Mouse (Mus musculus): ENCODE results near the gene Nfkb1. TPM values are rescaled to one million over a fixed set of nuclear protein-coding genes. Genes with fewer than 3 reads are reported as not detected.

Gene Nfkb1
- polyA plus RNA-seq, 1 experiment from 2014 or later, result 29.1 TPM

DNA sequence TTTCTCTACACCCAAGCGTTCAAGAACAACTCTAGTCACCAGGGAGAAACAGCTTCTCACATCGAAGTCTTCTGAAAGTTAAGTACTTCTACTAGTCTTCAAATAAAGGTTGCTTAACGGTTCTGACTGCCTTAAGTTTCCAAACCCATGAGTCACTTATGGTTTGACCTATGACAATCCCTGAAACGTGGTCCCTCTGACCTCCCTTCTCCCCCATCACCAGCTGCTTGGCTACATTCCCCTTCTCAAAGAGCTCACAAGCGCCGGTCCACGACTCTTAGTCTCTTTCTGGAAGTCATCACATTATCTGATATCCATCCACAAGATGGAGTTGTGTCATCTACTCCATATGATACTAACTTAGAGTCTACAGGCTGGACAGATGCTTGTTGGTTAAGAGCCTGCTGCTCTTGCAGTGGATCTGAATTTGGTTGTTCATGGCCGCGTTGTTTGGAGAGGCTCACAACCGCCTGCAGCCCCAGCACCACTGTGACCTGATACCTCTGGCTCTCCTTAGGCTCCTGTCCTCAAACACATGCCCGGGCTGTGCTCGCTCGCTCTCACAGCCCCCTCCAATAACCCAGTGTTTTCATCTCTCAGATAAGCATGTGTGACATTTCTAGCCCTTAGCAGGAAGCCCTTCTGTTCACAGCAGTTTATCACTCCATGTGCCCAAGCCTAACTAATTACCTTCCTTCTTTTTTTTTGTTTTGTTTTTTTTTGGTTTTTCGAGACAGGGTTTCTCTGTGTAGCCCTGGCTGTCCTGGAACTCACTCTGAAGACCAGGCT is 55.5 kb downstream of the Nfkb1 start:
- DNase-seq (ENCODE audit: low spot score), result no peak
- Histone ChIP-seq H3K4me3 (ENCODE audit: low read depth, low read length) (no peak overlapping the region), H3K9me3 (ENCODE audit: control insufficient read depth, low read length) (no peaks in the 10 kb centered on the region), H3K27ac (ENCODE audit: low read depth) (no peak overlapping the region), H3K36me3 (ENCODE audit: control insufficient read depth, insufficient read depth, low read length) (peaks cover 12% of the 10 kb centered on the region), H3K9ac (ENCODE audit: low read length) (no peak overlapping the region), H3K4me1 (replicated peaks; ENCODE audit: control insufficient read depth, insufficient read depth, low read length) (no peaks in the 10 kb centered on the region), H3K27me3 (replicated peaks; ENCODE audit: control insufficient read depth, insufficient read depth, low read length) (no peaks in the 10 kb centered on the region), H3K4me2 (ENCODE audit: low read length) (no peak overlapping the region)
- ATAC-seq (replicated peaks; ENCODE audit: low FRiP score, low TSS enrichment, low read depth), result no peak
- 77% methylated on average over 14 of the region's 14 CpGs for WGBS

DNA sequence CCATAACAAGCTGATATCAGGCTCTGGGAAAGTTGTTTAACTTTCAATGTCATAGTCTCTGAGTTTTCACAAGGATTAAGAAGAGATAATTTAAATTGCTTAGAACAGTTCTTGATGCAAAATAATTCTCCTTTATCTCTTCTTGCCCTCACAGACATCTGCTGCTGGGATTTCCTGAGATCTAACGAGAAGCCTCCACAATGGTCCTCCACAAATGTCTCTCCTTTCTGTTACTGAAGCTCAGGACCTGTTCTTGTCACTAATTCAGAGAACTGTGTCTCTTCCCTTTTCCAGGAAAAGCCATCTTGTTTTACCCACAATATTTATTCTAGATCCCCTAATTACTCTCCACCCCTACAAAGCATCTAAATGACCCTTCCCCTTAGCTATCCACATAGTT is 56.3 kb downstream of the Nfkb1 start:
- no peak for ATAC-seq (replicated peaks; ENCODE audit: low FRiP score, low TSS enrichment, low read depth)
- H3K4me3 ChIP-seq (ENCODE audit: low read depth, low read length), result no peak overlapping the region
- H3K4me1 ChIP-seq (replicated peaks; ENCODE audit: control insufficient read depth, insufficient read depth, low read length), result no peaks in the 10 kb centered on the region
- no peak overlapping the region for H3K27ac ChIP-seq (ENCODE audit: low read depth)
- no peak for DNase-seq (ENCODE audit: low spot score)
- H3K9ac ChIP-seq (ENCODE audit: low read length), result no peak overlapping the region
- H3K36me3 ChIP-seq (ENCODE audit: control insufficient read depth, insufficient read depth, low read length), result peaks cover 7% of the 10 kb centered on the region
- 83% methylated on average over 1 of the region's 1 CpGs for WGBS
- H3K4me2 ChIP-seq (ENCODE audit: low read length), result no peak overlapping the region
- no peaks in the 10 kb centered on the region for H3K27me3 ChIP-seq (replicated peaks; ENCODE audit: control insufficient read depth, insufficient read depth, low read length)
- H3K9me3 ChIP-seq (ENCODE audit: control insufficient read depth, low read length), result no peaks in the 10 kb centered on the region

DNA sequence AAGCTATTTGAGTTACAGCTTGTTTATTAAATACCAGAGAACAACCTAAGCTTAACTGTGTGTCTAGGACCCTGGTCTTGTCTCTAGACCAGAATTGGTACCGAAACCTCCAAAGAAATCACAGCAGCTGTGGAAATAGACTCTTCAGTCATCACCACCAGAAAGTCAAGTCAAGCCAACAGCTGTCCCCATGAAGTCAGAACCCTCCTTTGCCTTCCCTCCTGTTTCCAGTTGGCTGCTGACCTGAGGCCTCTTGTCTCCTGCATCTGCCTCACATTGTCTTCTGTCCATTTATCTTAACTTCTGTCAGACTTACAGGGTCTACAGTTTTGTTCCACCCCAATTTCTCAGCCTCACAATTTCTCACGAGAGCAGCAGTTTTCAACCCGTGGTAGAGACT is 57.1 kb downstream of the Nfkb1 start:
- Histone ChIP-seq H3K9ac (ENCODE audit: low read length) (no peak overlapping the region), H3K27me3 (replicated peaks; ENCODE audit: control insufficient read depth, insufficient read depth, low read length) (no peaks in the 10 kb centered on the region), H3K4me1 (replicated peaks; ENCODE audit: control insufficient read depth, insufficient read depth, low read length) (no peaks in the 10 kb centered on the region), H3K27ac (ENCODE audit: low read depth) (no peak overlapping the region), H3K36me3 (ENCODE audit: control insufficient read depth, insufficient read depth, low read length) (no peaks in the 10 kb centered on the region), H3K4me2 (ENCODE audit: low read length) (no peak overlapping the region), H3K9me3 (ENCODE audit: control insufficient read depth, low read length) (no peaks in the 10 kb centered on the region), H3K4me3 (ENCODE audit: low read depth, low read length) (no peak overlapping the region)
- ATAC-seq (replicated peaks; ENCODE audit: low FRiP score, low TSS enrichment, low read depth) (no peak), DNase-seq (ENCODE audit: low spot score) (no peak)
- WGBS, result 76% methylated on average over 3 of the region's 3 CpGs

DNA sequence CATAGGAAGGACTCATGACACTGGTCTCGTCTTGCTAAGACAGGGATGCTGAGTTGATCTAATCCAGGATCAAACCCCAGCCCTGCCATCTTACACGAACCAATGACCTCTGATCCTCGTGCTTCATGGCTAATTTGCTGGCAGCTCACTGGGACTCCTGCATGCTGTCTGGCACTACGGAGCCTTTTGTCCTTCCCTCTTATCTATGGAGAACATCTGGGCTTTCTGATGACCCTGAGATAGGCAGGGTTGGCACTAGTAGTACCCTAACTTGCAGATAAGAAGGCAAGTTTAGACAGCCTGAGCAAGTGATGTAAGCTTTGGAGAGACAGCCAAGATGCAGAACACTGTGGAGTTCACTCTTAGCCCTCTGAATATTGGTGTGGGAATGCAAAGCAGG is 59.5 kb downstream of the Nfkb1 start:
- Histone ChIP-seq H3K9me3 (ENCODE audit: control insufficient read depth, low read length) (no peaks in the 10 kb centered on the region), H3K27me3 (replicated peaks; ENCODE audit: control insufficient read depth, insufficient read depth, low read length) (no peaks in the 10 kb centered on the region), H3K4me3 (ENCODE audit: low read depth, low read length) (no peak overlapping the region), H3K4me2 (ENCODE audit: low read length) (no peak overlapping the region), H3K27ac (ENCODE audit: low read depth) (no peak overlapping the region), H3K36me3 (ENCODE audit: control insufficient read depth, insufficient read depth, low read length) (no peaks in the 10 kb centered on the region), H3K9ac (ENCODE audit: low read length) (no peak overlapping the region), H3K4me1 (replicated peaks; ENCODE audit: control insufficient read depth, insufficient read depth, low read length) (no peaks in the 10 kb centered on the region)
- DNase-seq (ENCODE audit: low spot score), result no peak
- WGBS, result 35% methylated on average over 4 of the region's 4 CpGs
- no peak for ATAC-seq (replicated peaks; ENCODE audit: low FRiP score, low TSS enrichment, low read depth)

DNA sequence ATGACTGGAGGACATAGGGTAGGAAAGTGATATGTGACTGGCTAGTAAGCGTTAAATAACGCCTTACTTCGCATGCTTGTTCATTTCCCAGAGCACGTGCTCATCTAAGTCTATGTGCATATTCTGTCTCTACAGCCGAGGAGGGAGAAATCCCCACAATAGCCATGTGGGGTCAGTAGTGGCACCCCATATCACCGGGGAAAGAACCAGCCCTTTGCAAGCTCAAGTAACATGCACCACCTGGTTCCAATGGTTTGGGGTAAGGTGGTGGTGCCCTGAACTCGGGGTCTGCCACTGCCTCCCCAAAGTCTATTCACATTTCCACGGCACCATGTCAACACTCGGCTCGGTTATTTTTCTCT is 60.3 kb downstream of the Nfkb1 start:
- Histone ChIP-seq H3K27me3 (replicated peaks; ENCODE audit: control insufficient read depth, insufficient read depth, low read length) (no peaks in the 10 kb centered on the region), H3K9me3 (ENCODE audit: control insufficient read depth, low read length) (no peaks in the 10 kb centered on the region), H3K4me2 (ENCODE audit: low read length) (no peak overlapping the region), H3K9ac (ENCODE audit: low read length) (no peak overlapping the region), H3K27ac (ENCODE audit: low read depth) (no peak overlapping the region), H3K4me1 (replicated peaks; ENCODE audit: control insufficient read depth, insufficient read depth, low read length) (no peaks in the 10 kb centered on the region), H3K36me3 (ENCODE audit: control insufficient read depth, insufficient read depth, low read length) (peaks cover 5% of the 10 kb centered on the region; the same call in 1 of the 2 replicates), H3K4me3 (ENCODE audit: low read depth, low read length) (no peak overlapping the region)
- ATAC-seq (replicated peaks; ENCODE audit: low FRiP score, low TSS enrichment, low read depth) (no peak), DNase-seq (ENCODE audit: low spot score) (no peak)
- WGBS, result 61% methylated on average over 10 of the region's 10 CpGs

DNA sequence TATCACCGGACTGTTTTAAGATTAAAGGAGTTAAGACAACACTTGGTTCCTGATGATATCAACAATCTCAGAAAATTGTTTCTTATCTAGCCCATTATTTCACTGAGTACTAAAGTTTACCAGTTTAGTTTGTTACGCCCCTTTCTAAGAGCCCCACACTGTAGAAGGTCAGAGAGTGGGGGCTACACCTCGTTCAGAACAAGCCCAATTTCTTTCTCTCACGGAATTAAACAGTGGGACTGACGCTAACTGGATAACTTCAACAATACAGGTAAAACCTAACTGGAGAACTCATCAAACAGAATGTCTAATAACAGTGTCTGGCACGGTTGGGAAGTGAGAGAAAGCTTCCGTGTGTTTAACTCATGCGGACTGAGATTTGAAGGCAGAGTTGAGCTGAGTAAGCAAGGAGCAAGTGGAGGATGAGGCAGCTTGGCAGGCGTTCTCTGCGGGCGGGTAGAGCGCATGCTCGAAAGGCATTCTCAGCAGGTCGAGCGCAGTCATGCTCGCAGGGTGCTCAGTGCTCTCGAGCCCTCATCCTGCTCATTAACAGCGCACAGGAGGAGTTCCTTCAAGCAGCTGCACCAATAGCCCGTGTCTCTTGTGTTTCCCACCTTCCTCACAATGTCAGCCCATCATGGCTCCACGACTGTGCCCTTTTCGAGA is 60.8 kb downstream of the Nfkb1 start:
- no peak overlapping the region for H3K9ac ChIP-seq (ENCODE audit: low read length)
- DNase-seq (ENCODE audit: low spot score) (no peak), ATAC-seq (replicated peaks; ENCODE audit: low FRiP score, low TSS enrichment, low read depth) (no peak)
- H3K9me3 ChIP-seq (ENCODE audit: control insufficient read depth, low read length), result no peaks in the 10 kb centered on the region
- peaks cover 8% of the 10 kb centered on the region for H3K36me3 ChIP-seq (ENCODE audit: control insufficient read depth, insufficient read depth, low read length)
- H3K27me3 ChIP-seq (replicated peaks; ENCODE audit: control insufficient read depth, insufficient read depth, low read length), result no peaks in the 10 kb centered on the region
- no peaks in the 10 kb centered on the region for H3K4me1 ChIP-seq (replicated peaks; ENCODE audit: control insufficient read depth, insufficient read depth, low read length)
- no peak overlapping the region for H3K27ac ChIP-seq (ENCODE audit: low read depth)
- WGBS, result 75% methylated on average over 21 of the region's 21 CpGs
- no peak overlapping the region for H3K4me3 ChIP-seq (ENCODE audit: low read depth, low read length)
- H3K4me2 ChIP-seq (ENCODE audit: low read length), result no peak overlapping the region

DNA sequence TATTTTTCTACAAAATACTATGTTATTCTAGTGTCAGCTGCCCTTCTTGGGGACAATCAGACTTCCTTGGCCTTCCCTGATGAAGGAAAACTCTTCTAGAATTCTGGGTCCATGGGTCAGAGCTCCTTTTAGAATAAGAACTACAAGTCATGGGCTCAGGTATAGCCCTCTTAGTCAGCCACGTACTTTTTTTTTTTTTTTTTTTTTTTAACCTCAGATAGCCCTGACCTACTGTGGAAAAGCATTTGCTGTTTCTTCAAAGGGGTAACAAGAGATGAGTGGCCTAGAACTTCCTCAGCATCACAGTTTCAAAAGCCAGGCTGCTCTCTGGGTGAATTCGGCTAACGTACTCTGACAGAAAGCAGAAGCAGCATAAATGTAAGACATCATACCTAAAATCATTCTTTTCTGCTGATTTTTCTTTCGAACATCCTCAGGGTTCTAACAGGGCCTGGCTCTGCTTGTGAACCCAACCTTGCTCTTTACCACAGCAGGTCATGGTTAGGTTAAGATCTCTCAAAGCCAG is 61.5 kb downstream of the Nfkb1 start:
- no peak for ATAC-seq (replicated peaks; ENCODE audit: low FRiP score, low TSS enrichment, low read depth)

DNA sequence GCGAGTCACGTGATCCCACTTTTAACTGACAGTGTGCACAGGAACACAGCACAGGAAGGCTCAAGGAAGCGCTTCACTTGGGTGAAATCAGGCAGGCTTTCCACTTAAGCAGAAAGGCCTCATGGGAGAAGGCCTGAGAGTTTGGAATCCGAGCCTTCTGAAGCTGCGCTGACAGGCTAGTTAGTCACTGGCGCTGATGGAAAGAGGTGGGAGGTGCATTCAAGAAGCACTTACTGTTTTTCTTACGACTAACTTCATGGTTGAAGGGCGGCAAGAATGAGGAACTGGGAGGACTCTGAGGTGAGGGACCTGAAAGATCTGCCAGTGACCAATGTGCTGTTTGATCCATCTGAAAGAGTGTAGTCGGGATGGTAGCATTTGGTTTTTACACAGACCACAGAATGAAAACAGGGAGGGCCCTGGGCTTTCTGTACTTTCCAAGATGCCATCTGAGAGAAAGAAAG is 62.6 kb downstream of the Nfkb1 start:
- H3K27me3 ChIP-seq (replicated peaks; ENCODE audit: control insufficient read depth, insufficient read depth, low read length), result no peaks in the 10 kb centered on the region
- no peaks in the 10 kb centered on the region for H3K4me1 ChIP-seq (replicated peaks; ENCODE audit: control insufficient read depth, insufficient read depth, low read length)
- H3K9ac ChIP-seq (ENCODE audit: low read length), result no peak overlapping the region
- H3K4me2 ChIP-seq (ENCODE audit: low read length), result no peak overlapping the region
- H3K36me3 ChIP-seq (ENCODE audit: control insufficient read depth, insufficient read depth, low read length), result peaks cover 26% of the 10 kb centered on the region
- no peaks in the 10 kb centered on the region for H3K9me3 ChIP-seq (ENCODE audit: control insufficient read depth, low read length)
- no peak for DNase-seq (ENCODE audit: low spot score)
- 79% methylated on average over 9 of the region's 9 CpGs for WGBS
- ATAC-seq (replicated peaks; ENCODE audit: low FRiP score, low TSS enrichment, low read depth), result no peak
- no peak overlapping the region for H3K27ac ChIP-seq (ENCODE audit: low read depth)
- no peak overlapping the region for H3K4me3 ChIP-seq (ENCODE audit: low read depth, low read length)

More for the DNA sequence above, 61.5 kb downstream of the Nfkb1 start:
- H3K4me3 ChIP-seq (ENCODE audit: low read depth, low read length), result no peak overlapping the region
- H3K27ac ChIP-seq (ENCODE audit: low read depth), result no peak overlapping the region
- peaks cover 15% of the 10 kb centered on the region for H3K36me3 ChIP-seq (ENCODE audit: control insufficient read depth, insufficient read depth, low read length)
- WGBS, result 88% methylated on average over 4 of the region's 4 CpGs
- no peaks in the 10 kb centered on the region for H3K27me3 ChIP-seq (replicated peaks; ENCODE audit: control insufficient read depth, insufficient read depth, low read length)
- H3K4me1 ChIP-seq (replicated peaks; ENCODE audit: control insufficient read depth, insufficient read depth, low read length), result no peaks in the 10 kb centered on the region
- H3K9ac ChIP-seq (ENCODE audit: low read length), result no peak overlapping the region
- no peaks in the 10 kb centered on the region for H3K9me3 ChIP-seq (ENCODE audit: control insufficient read depth, low read length)
- DNase-seq (ENCODE audit: low spot score), result no peak
- H3K4me2 ChIP-seq (ENCODE audit: low read length), result no peak overlapping the region

All from intestine, embryonic 14.5 days (tissue).